Mouse (Mus musculus) MEL (cell line): ENCODE results near the gene Hipk1. TPM values are rescaled to one million over a fixed set of nuclear protein-coding genes. Genes with fewer than 3 reads are reported as not detected.

Experiments
- DNase-seq: peaks from one replicate; pipeline ENCODE4 v3.0.0; 2011; ENCODE audit warnings: low read depth, low spot score
- H3K27ac ChIP-seq: 2 replicates; pipeline ENCODE4 v1.5.1; 2012; ENCODE audit warnings: low read depth, mild to moderate bottlenecking, control low read depth, low read length, moderate library complexity; ENCODE audit not compliant: control insufficient read depth
- H3K27me3 ChIP-seq, 2 experiments: fragments of 150-350 bp in 1 of 2; sonication (generic) in 1 of 2; 2 replicates each; pipeline ENCODE4 v1.6.1; 2012; ENCODE audit warnings: low read length in 2 of 2, mild to moderate bottlenecking in 2 of 2, improper control_type of control experiment in 1 of 2, moderate library complexity in 1 of 2; ENCODE audit not compliant: insufficient read depth in 2 of 2, control insufficient read depth in 1 of 2
- H3K36me3 ChIP-seq, 2 experiments: 2 replicates each; pipeline ENCODE4 v1.6.1; 2012 to 2014; ENCODE audit warnings: low read length in 2 of 2, improper control_type of control experiment in 1 of 2, inconsistent platforms in 1 of 2, mild to moderate bottlenecking in 1 of 2; ENCODE audit not compliant: insufficient read depth in 2 of 2, control insufficient read depth in 1 of 2
- H3K4me1 ChIP-seq, 2 experiments: fragments of 150-350 bp in 1 of 2; sonication (generic) in 1 of 2; 2 replicates each; pipeline ENCODE4 v1.6.1; 2012; ENCODE audit warnings: low read length in 2 of 2, improper control_type of control experiment in 1 of 2, mild to moderate bottlenecking in 1 of 2; ENCODE audit not compliant: insufficient read depth in 2 of 2, control insufficient read depth in 1 of 2
- H3K4me3 ChIP-seq, 2 experiments: fragments of 150-350 bp in 1 of 2; sonication (generic) in 1 of 2; 2 replicates each; pipeline ENCODE4 v1.5.1; 2012; ENCODE audit warnings: low read depth in 2 of 2, low read length in 2 of 2, mild to moderate bottlenecking in 2 of 2, moderate library complexity in 2 of 2, control low read depth in 1 of 2, improper control_type of control experiment in 1 of 2; ENCODE audit not compliant: control insufficient read depth in 1 of 2, insufficient read depth in 1 of 2
- H3K79me2 ChIP-seq: 2 replicates; pipeline ENCODE4 v1.6.1; 2012; ENCODE audit warnings: mild to moderate bottlenecking, low read length, moderate library complexity; ENCODE audit not compliant: control insufficient read depth, poor library complexity, insufficient read depth
- H3K9ac ChIP-seq: 2 replicates; pipeline ENCODE4 v1.6.1; 2012; ENCODE audit warnings: low read depth, mild to moderate bottlenecking, control low read depth, low read length, moderate library complexity; ENCODE audit not compliant: control insufficient read depth, poor library complexity, severe bottlenecking
- H3K9me3 ChIP-seq: fragments of 150-350 bp; sonication (generic); replicated peaks from 2 replicates; pipeline ENCODE4 v1.6.1; 2012; ENCODE audit warnings: mild to moderate bottlenecking, low read length, improper control_type of control experiment, moderate library complexity; ENCODE audit not compliant: insufficient read depth
- CHD2 ChIP-seq: IDR thresholded peaks from 2 replicates; pipeline ENCODE4 v1.6.1; 2011; ENCODE audit warnings: low read length, improper control_type of control experiment
- E2F4 ChIP-seq: IDR thresholded peaks from 2 replicates; pipeline ENCODE4 v1.6.1; 2011; ENCODE audit warnings: low read depth, low read length, improper control_type of control experiment, borderline replicate concordance
- ELF1 ChIP-seq: IDR thresholded peaks from 2 replicates; pipeline ENCODE4 v1.6.1; 2014; ENCODE audit warnings: low read depth, mild to moderate bottlenecking, inconsistent platforms, low read length, improper control_type of control experiment, moderate library complexity
- EP300 ChIP-seq, 2 experiments: IDR thresholded peaks; 2 replicates each; pipeline ENCODE4 v1.6.1; 2011; ENCODE audit warnings: improper control_type of control experiment in 2 of 2, low read length in 2 of 2, low read depth in 1 of 2, mild to moderate bottlenecking in 1 of 2
- JUND ChIP-seq: IDR thresholded peaks from 2 replicates; pipeline ENCODE4 v1.6.1; 2011; ENCODE audit warnings: low read depth, mild to moderate bottlenecking, improper control_type of control experiment, low read length
- MAX ChIP-seq: IDR thresholded peaks from 2 replicates; pipeline ENCODE4 v1.6.1; 2011; ENCODE audit warnings: low read length, improper control_type of control experiment
- MAZ ChIP-seq: IDR thresholded peaks from 2 replicates; pipeline ENCODE4 v1.6.1; 2012; ENCODE audit warnings: low read depth, mild to moderate bottlenecking, inconsistent platforms, low read length, improper control_type of control experiment
- MYC ChIP-seq: IDR thresholded peaks from 2 replicates; pipeline ENCODE4 v1.6.1; 2011; ENCODE audit warnings: low read depth, mild to moderate bottlenecking, low read length, improper control_type of control experiment, moderate library complexity
- POLR2AphosphoS5 ChIP-seq: IDR thresholded peaks from 2 replicates; pipeline ENCODE4 v1.6.1; 2012; ENCODE audit warnings: low read depth, borderline replicate concordance, mild to moderate bottlenecking, inconsistent platforms, low read length, moderate library complexity, mixed read lengths
- RAD21 ChIP-seq: IDR thresholded peaks from 2 replicates; pipeline ENCODE4 v1.6.1; 2011; ENCODE audit warnings: mild to moderate bottlenecking, low read depth, low read length, improper control_type of control experiment
- SMC3 ChIP-seq: IDR thresholded peaks from 2 replicates; pipeline ENCODE4 v1.6.1; 2011; ENCODE audit warnings: low read depth, low read length, improper control_type of control experiment
- TAL1 ChIP-seq: IDR thresholded peaks from 2 replicates; pipeline ENCODE4 v1.6.1; 2012; ENCODE audit warnings: mild to moderate bottlenecking, inconsistent platforms, low read length, moderate library complexity, mixed read lengths
- UBTF ChIP-seq: IDR thresholded peaks from 2 replicates; pipeline ENCODE4 v1.6.1; 2012; ENCODE audit warnings: low read depth, mild to moderate bottlenecking, inconsistent platforms, low read length, improper control_type of control experiment, moderate library complexity, borderline replicate concordance; ENCODE audit not compliant: insufficient read depth
- ZKSCAN1 ChIP-seq: IDR thresholded peaks from 2 replicates; pipeline ENCODE4 v1.6.1; 2012; ENCODE audit warnings: low read depth, mild to moderate bottlenecking, inconsistent platforms, low read length, improper control_type of control experiment, moderate library complexity
- ZNF384 ChIP-seq: IDR thresholded peaks from 2 replicates; pipeline ENCODE4 v1.6.1; 2012; ENCODE audit warnings: low read depth, mild to moderate bottlenecking, inconsistent platforms, low read length, improper control_type of control experiment
- polyA plus RNA-seq, 2 experiments: library from polyadenylated mRNA; stranded (reverse) in 1 of 2; unstranded in 1 of 2; fragments of >175 nt in 1 of 2; fragments of >200 nt in 1 of 2; gene quantifications; 2 replicates each; pipeline versions ENCODE4 v1.2.1 to v1.2.4; 2012; ENCODE audit warnings: low replicate concordance in 2 of 2, low read depth in 1 of 2; ENCODE audit not compliant: insufficient read length in 2 of 2, insufficient read depth in 1 of 2, missing spikeins in 1 of 2
- total RNA-seq: library from RNA; depleted of rRNA; stranded (reverse); fragments of 300-350 nt; gene quantifications from 2 replicates; pipeline ENCODE4 v1.2.3, GENCODE M21; 2012

Hipk1 gene
- total and polyA plus RNA-seq, 3 experiments, result 16.7 to 28.7 TPM; not detected in 1

DNA sequence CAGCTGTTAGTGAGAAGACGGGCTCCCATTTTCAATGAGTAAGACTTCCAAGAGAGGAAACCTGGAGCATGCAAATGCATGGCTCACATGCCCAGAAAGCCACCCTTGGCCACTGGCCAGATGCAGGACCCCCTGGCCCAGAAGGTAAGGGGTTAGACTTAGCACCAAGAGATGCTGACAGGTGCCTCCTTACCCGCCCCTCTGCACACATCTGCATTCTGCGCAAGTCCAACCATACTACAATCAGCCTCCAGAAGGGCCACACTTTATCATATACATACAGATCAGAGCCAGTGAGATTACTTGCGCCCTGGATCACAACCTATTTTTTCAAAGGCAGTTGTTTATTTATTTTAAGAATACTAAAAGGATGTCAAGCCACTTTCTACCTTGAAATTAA, 72.6 kb downstream of the Hipk1 start:
- TF ChIP-seq SMC3, result no peak
- no peak for TF ChIP-seq ZNF384
- TF ChIP-seq MAX, result no peak
- TF ChIP-seq JUND, result no peak
- no peak for TF ChIP-seq E2F4
- TF ChIP-seq MAZ, result no peak
- TF ChIP-seq EP300 (IDR thresholded peaks at IDR 0.05; ENCODE audit: low read depth in 1 of 2, low read length in 2 of 2), result no peak
- no peak for TF ChIP-seq POLR2AphosphoS5
- TF ChIP-seq ZKSCAN1, result no peak
- no peak for TF ChIP-seq RAD21
- no peak for TF ChIP-seq CHD2
- TF ChIP-seq MYC, result no peak
- peaks cover 0 to 4% of the 10 kb centered on the region in 2 experiments; a peak in 3 of 4 replicates for H3K27me3 ChIP-seq
- H3K4me1 ChIP-seq, result no peaks in the 10 kb centered on the region
- H3K36me3 ChIP-seq, result no peaks in the 10 kb centered on the region
- no peak overlapping the region for H3K27ac ChIP-seq
- no peaks in the 10 kb centered on the region for H3K9me3 ChIP-seq
- H3K9ac ChIP-seq, result no peak overlapping the region
- no peak for DNase-seq
- H3K4me3 ChIP-seq, result no peak overlapping the region
- H3K79me2 ChIP-seq, result no peaks in the 10 kb centered on the region

- Histone ChIP-seq H3K27me3 (peaks cover 0 to 4% of the 10 kb centered on the region in 2 experiments; a peak in 3 of 4 replicates), H3K4me1 (no peaks in the 10 kb centered on the region), H3K36me3 (no peaks in the 10 kb centered on the region), H3K79me2 (no peaks in the 10 kb centered on the region), H3K9ac (no peak overlapping the region), H3K9me3 (no peaks in the 10 kb centered on the region), H3K27ac (no peak overlapping the region), H3K4me3 (no peak overlapping the region)
- no peak for TF ChIP-seq UBTF
- TF ChIP-seq RAD21, result no peak
- no peak for TF ChIP-seq JUND
- no peak for TF ChIP-seq ELF1
- TF ChIP-seq TAL1, result no peak
- no peak for DNase-seq
Measured at GRCm38 (mm10) chr3:103716774-103717760, 74.3 kb downstream of the Hipk1 start.
